Mouse (Mus musculus): ENCODE data around the gene Olfr315.

DNA sequence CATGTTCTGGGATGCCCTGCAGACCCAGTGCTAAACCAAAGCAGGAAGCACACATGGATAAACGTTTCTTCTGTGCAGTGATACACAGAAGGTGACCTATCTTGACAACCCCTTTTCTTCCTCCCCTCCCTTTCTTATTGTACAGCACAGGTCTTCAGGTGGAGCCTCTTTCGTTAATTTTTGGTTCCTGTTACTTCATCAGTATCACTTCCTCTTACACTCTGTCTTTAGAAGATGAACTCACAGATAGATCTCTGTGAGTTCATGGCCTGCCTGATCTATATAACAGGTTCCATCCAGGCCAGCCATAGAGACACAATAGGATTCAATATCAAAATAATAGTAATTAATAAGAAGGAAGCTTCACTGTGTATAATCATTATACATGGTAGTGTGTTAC lies 17.1 kb downstream of the Olfr315 start:
- TF ChIP-seq FLI1 (IDR thresholded peaks at IDR 0.05; ENCODE audit: low read length) (no peak), GATA1 (IDR thresholded peaks at IDR 0.05; ENCODE audit: borderline replicate concordance, low read length) (no peak)

All from megakaryocyte, embryonic 14.5 days (primary cell).